Mouse (Mus musculus): Measurements from ENCODE around the gene Ric8b.

GRCm38 (mm10) chr10:84908471-84908870, 8.9 kb upstream of the Ric8b start:
- no peak for TF ChIP-seq CTCF (IDR thresholded peaks at IDR 0.05; ENCODE audit: extremely low read depth, insufficient read depth, insufficient read length, insufficient replicate concordance)
- no peak for TF ChIP-seq POLR2A (IDR thresholded peaks at IDR 0.05; ENCODE audit: low read depth, low read length)

Measured in spleen, adult 2 months (tissue).